Mouse (Mus musculus): ENCODE results near the gene Gm27021.

Gm27021 gene

DNA sequence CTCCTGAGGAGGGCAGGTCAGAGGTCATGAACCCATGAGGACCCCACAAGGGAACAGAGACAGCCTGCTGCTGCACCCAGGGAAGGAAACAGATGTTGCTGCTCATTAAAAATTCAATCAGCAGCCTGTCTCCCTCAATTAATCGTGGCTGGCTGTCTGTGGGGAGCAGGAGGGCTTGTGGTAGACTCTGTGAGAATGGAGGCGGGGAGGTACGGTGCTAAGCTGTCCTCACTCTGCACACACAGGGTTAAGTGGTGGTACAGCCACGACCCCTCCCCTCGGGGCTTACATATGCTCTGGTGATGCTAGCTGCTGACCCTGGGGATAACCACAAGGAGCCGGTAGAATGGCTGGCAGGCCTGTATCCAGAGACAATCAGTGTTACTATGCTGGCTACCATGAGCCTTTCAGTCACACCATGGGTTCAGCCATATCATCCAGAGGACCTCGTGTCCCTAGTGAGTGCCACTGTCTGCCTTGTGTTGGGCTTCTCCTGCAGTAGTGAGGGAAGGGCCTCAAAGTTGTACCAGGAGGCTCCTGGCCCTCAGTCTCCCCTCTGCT is 102.6 kb downstream of the Gm27021 start:
- DNase-seq (ENCODE audit: low spot score) = no peak

DNA sequence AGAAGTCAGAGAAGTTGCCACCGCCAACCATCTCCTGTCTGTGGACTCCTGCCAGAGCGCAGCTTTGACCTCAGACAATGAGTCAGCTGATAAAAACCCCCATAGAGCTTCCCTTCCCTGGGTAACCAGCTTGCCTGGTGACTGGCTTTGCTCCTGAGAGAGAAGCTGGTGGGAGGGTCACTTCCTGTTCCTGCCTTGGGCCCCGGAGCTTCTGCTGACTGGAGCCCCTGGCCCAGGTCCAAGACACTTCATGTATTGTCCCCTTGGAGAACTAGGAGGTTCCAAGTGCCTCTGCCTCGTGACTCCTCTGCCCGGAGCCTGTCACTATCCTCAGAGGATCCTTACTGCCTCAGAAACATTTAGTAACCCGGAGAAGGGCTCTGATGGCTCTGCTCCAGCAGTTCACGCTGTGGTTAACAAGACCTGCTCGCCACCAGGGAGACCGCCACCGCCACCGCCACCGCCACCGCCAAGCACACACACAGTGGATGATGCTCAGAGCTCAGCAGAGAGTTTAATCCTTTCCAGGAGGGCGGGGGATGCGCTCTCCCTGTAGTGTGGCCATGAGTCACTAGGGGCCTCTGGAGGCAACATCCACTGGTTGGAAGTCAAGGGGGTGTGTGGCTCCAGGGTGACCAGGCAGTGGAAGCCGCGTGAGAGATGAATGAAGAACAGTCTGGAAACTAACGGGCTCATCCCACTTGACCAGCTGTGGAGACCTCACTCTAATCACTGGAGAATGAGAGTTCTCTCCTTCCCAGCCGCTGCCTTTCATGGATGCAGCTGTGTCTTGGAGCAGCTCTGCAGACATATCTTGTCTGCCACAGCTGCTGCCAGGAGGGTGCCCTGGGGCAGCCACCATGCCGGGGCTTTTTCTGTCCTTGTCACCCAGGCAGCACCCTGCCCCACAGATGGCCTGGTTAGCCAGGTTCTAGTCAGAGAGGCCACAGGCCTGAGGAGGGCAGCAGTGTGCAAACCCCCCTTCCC is 103.7 kb downstream of the Gm27021 start:
- DNase-seq (ENCODE audit: low spot score) = peak; percentile 71

DNA sequence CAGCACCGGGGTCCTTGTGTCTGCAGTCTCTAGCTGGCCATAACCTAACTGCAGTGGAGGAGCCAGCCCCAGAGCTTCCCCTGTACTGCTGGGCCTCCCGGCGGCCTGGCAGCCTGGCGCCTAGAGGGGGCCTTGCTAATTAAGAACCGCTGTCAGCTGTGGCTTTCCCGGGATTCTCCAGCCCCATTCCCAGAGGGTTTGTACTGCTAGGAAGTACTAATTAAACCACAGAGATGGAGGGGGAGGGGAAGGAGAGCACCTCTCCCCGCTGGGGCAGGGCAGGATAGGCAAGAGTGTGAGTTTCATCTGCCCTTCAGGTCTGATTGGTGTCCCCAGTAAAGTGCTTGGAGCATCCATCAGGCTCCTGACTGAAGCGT is 104.5 kb downstream of the Gm27021 start:
- DNase-seq (ENCODE audit: low spot score) = no peak

DNA sequence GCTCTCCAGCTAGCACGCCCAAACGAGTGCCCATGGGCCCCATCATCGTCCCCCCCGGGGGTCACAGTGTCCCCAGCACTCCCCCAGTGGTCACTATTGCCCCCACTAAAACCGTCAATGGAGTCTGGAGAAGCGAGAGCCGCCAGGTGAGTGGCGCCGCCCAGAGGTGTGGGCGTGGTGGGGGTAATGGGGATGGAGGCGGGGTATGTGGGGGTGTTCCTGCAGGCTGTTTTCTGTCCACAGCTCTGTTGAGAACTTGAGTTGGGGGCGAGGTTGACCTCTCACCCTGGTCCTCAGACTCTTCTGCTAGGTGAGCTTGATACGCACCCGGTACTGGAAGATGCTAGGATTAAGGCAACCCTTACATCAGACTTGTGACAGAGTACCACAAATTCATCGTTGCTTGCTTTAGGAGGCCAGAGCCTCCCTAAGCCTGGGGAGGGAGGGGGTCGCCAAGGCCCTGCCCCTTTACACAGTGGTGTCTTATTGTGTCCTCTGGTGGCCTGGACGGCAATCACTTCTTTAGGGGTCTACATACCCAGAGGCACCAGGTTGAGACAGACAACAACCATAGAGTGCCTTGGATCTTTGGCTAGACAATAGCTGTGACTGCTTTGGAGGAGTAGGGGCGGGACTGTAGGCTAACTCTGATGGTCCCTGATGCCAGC is 105.1 kb downstream of the Gm27021 start:
- DNase-seq (ENCODE audit: low spot score) = no peak

DNA sequence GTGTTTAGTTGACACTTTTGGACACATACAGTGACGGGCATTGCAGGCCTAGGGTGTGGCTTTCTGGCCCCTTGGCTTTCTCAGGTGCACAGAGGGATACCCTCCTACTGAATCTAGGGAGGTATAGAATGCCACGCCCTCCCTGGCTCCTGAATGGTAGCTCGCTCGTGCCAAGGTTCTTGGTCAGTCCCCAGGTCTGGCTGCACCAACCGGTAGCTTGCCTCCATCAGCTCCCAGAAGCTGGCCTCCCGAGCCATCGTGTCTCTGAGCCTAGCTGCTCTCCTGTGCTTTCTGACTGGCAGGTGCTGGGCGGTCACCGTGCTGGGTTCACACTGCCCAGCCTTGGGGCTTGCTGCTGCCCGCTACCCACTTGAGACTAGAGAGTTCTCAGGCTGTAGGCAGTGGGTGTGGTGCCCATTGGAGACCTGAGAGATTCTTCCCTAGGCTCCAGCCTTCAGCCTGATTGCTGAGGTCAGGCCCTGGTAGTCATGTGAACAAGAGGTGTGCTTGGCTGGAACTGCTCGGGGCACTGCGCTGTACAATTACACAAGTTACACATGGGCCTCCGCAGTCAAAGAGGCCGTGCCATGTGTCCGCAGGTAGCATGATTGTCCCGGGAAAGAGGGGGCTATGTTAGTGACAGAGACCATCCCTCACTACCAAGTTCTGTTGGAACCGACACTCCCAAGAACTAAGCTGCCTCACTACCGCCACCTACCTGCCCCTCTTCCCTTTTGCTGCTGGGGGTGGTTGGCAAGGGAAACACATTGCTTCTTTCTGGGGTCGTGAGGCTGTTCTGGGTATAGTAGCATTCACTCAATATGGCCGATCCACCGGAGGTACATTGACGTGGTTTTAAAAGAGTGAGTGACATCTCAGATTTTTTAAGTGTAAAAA is 106.1 kb downstream of the Gm27021 start:
- DNase-seq (ENCODE audit: low spot score) = no peak

DNA sequence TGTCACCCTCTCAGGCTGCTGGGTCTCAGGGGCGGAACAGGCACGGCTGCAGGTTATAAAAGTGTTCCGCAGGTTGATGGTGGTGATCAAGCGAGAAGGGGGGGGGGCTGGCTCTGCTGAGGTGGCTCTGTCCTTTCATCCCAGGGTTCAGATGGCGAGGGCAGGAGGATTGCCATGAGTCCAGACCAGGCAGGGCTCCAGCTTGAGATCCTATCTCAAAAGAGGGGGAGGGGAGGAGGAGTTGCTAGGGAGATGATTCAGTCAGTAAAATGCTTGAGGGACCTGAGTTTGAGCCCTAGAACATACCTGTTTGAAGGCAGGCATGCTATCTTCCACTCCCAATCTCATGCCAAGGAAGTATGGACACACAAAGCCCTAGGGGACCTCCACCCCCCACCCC is 107.3 kb downstream of the Gm27021 start:
- DNase-seq (ENCODE audit: low spot score) = no peak

DNA sequence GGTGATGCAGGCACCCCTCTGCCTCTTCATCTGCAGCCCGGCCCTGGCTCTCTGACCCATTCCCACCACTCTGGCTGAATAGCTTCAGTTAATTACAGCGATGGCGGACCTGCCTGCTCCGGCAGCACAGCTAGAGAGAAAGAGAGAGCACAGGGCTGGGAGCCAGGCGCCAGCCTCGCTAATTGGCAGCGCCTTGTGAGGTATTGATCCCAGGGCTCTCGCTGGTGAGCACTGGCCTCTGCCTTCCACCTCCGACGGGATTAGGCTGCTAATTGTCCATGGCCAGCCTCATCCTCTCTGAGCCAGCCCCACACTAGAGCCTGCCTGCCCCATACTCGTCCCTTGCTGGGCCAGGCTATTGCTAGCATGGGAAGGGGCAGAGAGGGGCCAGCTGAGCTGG is 108.2 kb downstream of the Gm27021 start:
- DNase-seq (ENCODE audit: low spot score) = no peak
